Mouse (Mus musculus) neural tube, embryonic 14.5 days (tissue): ENCODE data around the gene C130026I21Rik. TPM values are rescaled to one million over a fixed set of nuclear protein-coding genes. Genes with fewer than 3 reads are reported as not detected.
"Not testable (repeated sequence)": the region's sequence is repeated elsewhere in the genome, so short reads cannot be mapped to it uniquely, and the experiment has no call there.

Experiments used
- ATAC-seq: fragments of 200-750 bp; cut with Nextera tagmentation; 2 replicates; pipeline ENCODE4 v1.8.0; 2017; ENCODE audit warnings: low read depth, mild to moderate bottlenecking, moderate TSS enrichment, moderate library complexity
- H3K27ac ChIP-seq: fragments of 300-500 bp; sonication (generic); 2 replicates; pipeline ENCODE4 v1.5.1; 2014; ENCODE audit warnings: low read depth, mild to moderate bottlenecking, control low read depth, low read length, moderate library complexity, mixed read lengths
- H3K27me3 ChIP-seq: fragments of 300-500 bp; sonication (generic); 2 replicates; pipeline ENCODE4 v1.6.1; 2014; ENCODE audit warnings: low read length; ENCODE audit not compliant: control insufficient read depth, insufficient read depth
- H3K36me3 ChIP-seq: fragments of 300-500 bp; sonication (generic); 2 replicates; pipeline ENCODE4 v1.6.1; 2014; ENCODE audit warnings: low read length, mixed read lengths; ENCODE audit not compliant: control insufficient read depth, insufficient read depth
- H3K4me1 ChIP-seq: fragments of 300-500 bp; sonication (generic); 2 replicates; pipeline ENCODE4 v1.6.1; 2014; ENCODE audit warnings: low read length; ENCODE audit not compliant: control insufficient read depth, insufficient read depth
- H3K4me2 ChIP-seq: fragments of 300-500 bp; sonication (generic); 2 replicates; pipeline ENCODE4 v1.6.1; 2014; ENCODE audit warnings: mild to moderate bottlenecking, low read depth, low read length, control low read depth
- H3K4me3 ChIP-seq: fragments of 300-500 bp; sonication (generic); 2 replicates; pipeline ENCODE4 v1.5.1; 2014; ENCODE audit warnings: low read depth, low read length, control low read depth, mixed read lengths
- H3K9ac ChIP-seq: fragments of 300-500 bp; sonication (generic); replicated peaks from 2 replicates; pipeline ENCODE4 v1.6.1; 2014; ENCODE audit warnings: low read depth, mild to moderate bottlenecking, control low read depth, low read length, mixed read lengths
- H3K9me3 ChIP-seq: fragments of 300-500 bp; sonication (generic); 2 replicates; pipeline ENCODE4 v1.6.1; 2016; ENCODE audit warnings: low read length; ENCODE audit not compliant: control insufficient read depth
- WGBS: fragments of 180-500 bp; shearing (Covaris S2); extraction: QIAGEN DNeasy Blood & Tissue Kit; methylation state at CpG from one replicate; pipeline ENCODE4 v1.1.7; 2014; 5-methylcytosine and 5-hydroxymethylcytosine counted together
- polyA plus RNA-seq: library from polyadenylated mRNA; unstranded; fragments of >200 nt; fragmentation: Nextera tagmentation; extraction: Ambion mirVana; gene quantifications from 2 replicates; pipeline ENCODE4 v1.2.1, GENCODE M21; 2014

The C130026I21Rik gene
- polyA plus RNA-seq, 1 experiment from 2014 or later = 0.36 TPM

GRCm38 (mm10) chr1:85093011-85093572 is 177.3 kb downstream of the C130026I21Rik start:
- not testable (repeated sequence) for H3K36me3 ChIP-seq, H3K9ac ChIP-seq, H3K4me1 ChIP-seq, H3K9me3 ChIP-seq, H3K4me3 ChIP-seq, H3K27ac ChIP-seq, ATAC-seq, H3K27me3 ChIP-seq, H3K4me2 ChIP-seq
- WGBS = 86% methylated on average over 6 of the region's 7 CpGs

GRCm38 (mm10) chr1:85092169-85092568 is 178.2 kb downstream of the C130026I21Rik start:
- not testable (repeated sequence) for H3K9me3 ChIP-seq, H3K9ac ChIP-seq, H3K4me1 ChIP-seq, ATAC-seq, H3K4me2 ChIP-seq, H3K27ac ChIP-seq, H3K27me3 ChIP-seq, H3K36me3 ChIP-seq, H3K4me3 ChIP-seq
- 53% methylated on average over 1 of the region's 3 CpGs for WGBS

- not testable (repeated sequence) for H3K4me3 ChIP-seq, H3K36me3 ChIP-seq, ATAC-seq, H3K27ac ChIP-seq, H3K27me3 ChIP-seq, H3K9me3 ChIP-seq, H3K4me2 ChIP-seq, H3K4me1 ChIP-seq, H3K9ac ChIP-seq
- 90% methylated on average over 1 of the region's 1 CpGs for WGBS
Observed at GRCm38 (mm10) chr1:85086211-85086610, 184.2 kb downstream of the C130026I21Rik start.

GRCm38 (mm10) chr1:85084803-85085202 is 185.6 kb downstream of the C130026I21Rik start:
- H3K27ac ChIP-seq, H3K4me2 ChIP-seq, H3K9me3 ChIP-seq, H3K9ac ChIP-seq, ATAC-seq, H3K36me3 ChIP-seq, H3K27me3 ChIP-seq, H3K4me3 ChIP-seq, H3K4me1 ChIP-seq: not testable (repeated sequence)
- 73% methylated on average over 3 of the region's 3 CpGs for WGBS

- not testable (repeated sequence) for H3K36me3 ChIP-seq, H3K9ac ChIP-seq, H3K9me3 ChIP-seq, H3K4me2 ChIP-seq, ATAC-seq, H3K27ac ChIP-seq, H3K4me1 ChIP-seq, H3K27me3 ChIP-seq, H3K4me3 ChIP-seq
- 69% methylated on average over 3 of the region's 3 CpGs for WGBS
Observed at GRCm38 (mm10) chr1:85073099-85073498, 197.3 kb downstream of the C130026I21Rik start.

- not testable (repeated sequence) for H3K9ac ChIP-seq, H3K27me3 ChIP-seq, H3K36me3 ChIP-seq, H3K4me3 ChIP-seq, ATAC-seq, H3K27ac ChIP-seq, H3K4me2 ChIP-seq, H3K9me3 ChIP-seq, H3K4me1 ChIP-seq
- WGBS = 63% methylated on average over 3 of the region's 3 CpGs
Observed at GRCm38 (mm10) chr1:85071690-85072089, 198.7 kb downstream of the C130026I21Rik start.

GRCm38 (mm10) chr1:85035801-85036200 is 234.6 kb downstream of the C130026I21Rik start:
- H3K9me3 ChIP-seq, H3K27ac ChIP-seq, H3K9ac ChIP-seq, H3K4me1 ChIP-seq, H3K36me3 ChIP-seq, H3K4me2 ChIP-seq, ATAC-seq, H3K27me3 ChIP-seq, H3K4me3 ChIP-seq: not testable (repeated sequence)
- 80% methylated on average over 4 of the region's 6 CpGs for WGBS

GRCm38 (mm10) chr1:85034394-85034793 is 236.0 kb downstream of the C130026I21Rik start:
- not testable (repeated sequence) for H3K9me3 ChIP-seq, H3K27ac ChIP-seq, H3K4me3 ChIP-seq, H3K27me3 ChIP-seq, H3K36me3 ChIP-seq, ATAC-seq, H3K9ac ChIP-seq, H3K4me1 ChIP-seq, H3K4me2 ChIP-seq
- 89% methylated on average over 3 of the region's 4 CpGs for WGBS

GRCm38 (mm10) chr1:85033616-85034015 is 236.8 kb downstream of the C130026I21Rik start:
- not testable (repeated sequence) for H3K36me3 ChIP-seq, H3K9me3 ChIP-seq, H3K27me3 ChIP-seq, H3K4me2 ChIP-seq, H3K27ac ChIP-seq, H3K4me3 ChIP-seq, ATAC-seq, H3K4me1 ChIP-seq, H3K9ac ChIP-seq
- 96% methylated on average over 4 of the region's 6 CpGs for WGBS
